Mouse (Mus musculus) megakaryocyte, embryonic 14.5 days (primary cell): ENCODE measurements around the gene Tenm4. TPM values are rescaled to one million over a fixed set of nuclear protein-coding genes. Genes with fewer than 3 reads are reported as not detected.

Experiments
- H3K27me3 ChIP-seq: replicated peaks from 2 replicates; pipeline ENCODE3; 2012; ENCODE audit warnings: inconsistent platforms
- H3K36me3 ChIP-seq: replicated peaks from 2 replicates; pipeline ENCODE3; 2012; ENCODE audit warnings: low read length, inconsistent platforms, mixed read lengths
- H3K4me1 ChIP-seq: 2 replicates; pipeline ENCODE4 v1.6.1; 2012; ENCODE audit warnings: inconsistent platforms
- H3K4me3 ChIP-seq: replicated peaks from 2 replicates; pipeline ENCODE3; 2012; ENCODE audit warnings: moderate library complexity, mild to moderate bottlenecking, inconsistent platforms
- H3K9me3 ChIP-seq: 2 replicates; pipeline ENCODE4 v1.6.1; 2012; ENCODE audit warnings: inconsistent platforms
- FLI1 ChIP-seq: IDR thresholded peaks from 2 replicates; pipeline ENCODE4 v1.6.1; 2012; ENCODE audit warnings: low read length, inconsistent platforms, mixed read lengths
- GATA1 ChIP-seq: IDR thresholded peaks from 3 replicates; pipeline ENCODE4 v1.6.1; 2012; ENCODE audit warnings: mixed read lengths, low read length, inconsistent platforms, borderline replicate concordance
- polyA plus RNA-seq: library from polyadenylated mRNA; stranded (reverse); fragments of >175 nt; gene quantifications from 2 replicates; pipeline ENCODE4 v1.2.3, GENCODE M21; 2012; ENCODE audit warnings: low replicate concordance; ENCODE audit not compliant: insufficient read depth

Tenm4 gene
- polyA plus RNA-seq, 1 experiment, result not detected

GRCm38 (mm10) chr7:96152431-96152830 is 18.6 kb upstream of the Tenm4 start:
- Histone ChIP-seq H3K36me3 (no peaks in the 10 kb centered on the region), H3K9me3 (peaks cover 8% of the 10 kb centered on the region), H3K4me1 (no peaks in the 10 kb centered on the region), H3K27me3 (no peaks in the 10 kb centered on the region), H3K4me3 (no peak overlapping the region)
- TF ChIP-seq GATA1, result no peak
- no peak for TF ChIP-seq FLI1

- H3K36me3 ChIP-seq, result no peaks in the 10 kb centered on the region
- H3K9me3 ChIP-seq, result peaks cover 5% of the 10 kb centered on the region
- TF ChIP-seq FLI1 (no peak), GATA1 (no peak)
- H3K4me1 ChIP-seq, result no peaks in the 10 kb centered on the region
- H3K27me3 ChIP-seq, result no peaks in the 10 kb centered on the region
- H3K4me3 ChIP-seq, result no peak overlapping the region
Observed at GRCm38 (mm10) chr7:96152924-96153359, 18.1 kb upstream of the Tenm4 start.

GRCm38 (mm10) chr7:96154025-96154424 is 17.0 kb upstream of the Tenm4 start:
- Histone ChIP-seq H3K36me3 (no peaks in the 10 kb centered on the region), H3K27me3 (no peaks in the 10 kb centered on the region), H3K4me3 (no peak overlapping the region), H3K9me3 (0 out of 2 replicates have a peak, but pooled peaks cover 3% of the 10 kb centered on the region), H3K4me1 (no peaks in the 10 kb centered on the region)
- TF ChIP-seq GATA1, result no peak
- TF ChIP-seq FLI1, result no peak

GRCm38 (mm10) chr7:96156481-96157255 is 14.4 kb upstream of the Tenm4 start:
- H3K27me3 ChIP-seq, result no peaks in the 10 kb centered on the region
- TF ChIP-seq FLI1 (no peak), GATA1 (no peak)
- no peaks in the 10 kb centered on the region for H3K36me3 ChIP-seq
- H3K9me3 ChIP-seq, result 0 out of 2 replicates have a peak, but pooled peaks cover 4% of the 10 kb centered on the region
- no peak overlapping the region for H3K4me3 ChIP-seq
- no peaks in the 10 kb centered on the region for H3K4me1 ChIP-seq

GRCm38 (mm10) chr7:96164141-96164540 is 6.9 kb upstream of the Tenm4 start:
- TF ChIP-seq FLI1, result no peak
- TF ChIP-seq GATA1, result no peak
- Histone ChIP-seq H3K4me3 (no peak overlapping the region), H3K36me3 (no peaks in the 10 kb centered on the region), H3K4me1 (no peaks in the 10 kb centered on the region), H3K9me3 (peaks cover 11% of the 10 kb centered on the region; the same call in 1 of the 2 replicates), H3K27me3 (no peaks in the 10 kb centered on the region)

- peaks cover 5% of the 10 kb centered on the region; the same call in 1 of the 2 replicates for H3K9me3 ChIP-seq
- no peaks in the 10 kb centered on the region for H3K27me3 ChIP-seq
- TF ChIP-seq GATA1 (no peak), FLI1 (no peak)
- H3K36me3 ChIP-seq, result no peaks in the 10 kb centered on the region
- no peaks in the 10 kb centered on the region for H3K4me1 ChIP-seq
- H3K4me3 ChIP-seq, result no peak overlapping the region
Observed at GRCm38 (mm10) chr7:96168921-96169320, 2.1 kb upstream of the Tenm4 start.

GRCm38 (mm10) chr7:96171596-96172563 is 834 bp downstream of the Tenm4 start:
- H3K27me3 ChIP-seq, result no peaks in the 10 kb centered on the region
- no peak for TF ChIP-seq GATA1
- no peak for TF ChIP-seq FLI1
- H3K36me3 ChIP-seq, result no peaks in the 10 kb centered on the region
- H3K4me1 ChIP-seq, result no peaks in the 10 kb centered on the region
- no peak overlapping the region for H3K4me3 ChIP-seq
- peaks cover 5% of the 10 kb centered on the region; the same call in 1 of the 2 replicates for H3K9me3 ChIP-seq

GRCm38 (mm10) chr7:96176781-96177180 is 5.7 kb downstream of the Tenm4 start:
- no peak overlapping the region for H3K4me3 ChIP-seq
- H3K36me3 ChIP-seq, result no peaks in the 10 kb centered on the region
- TF ChIP-seq GATA1, result no peak
- no peak for TF ChIP-seq FLI1
- H3K27me3 ChIP-seq, result no peaks in the 10 kb centered on the region
- H3K4me1 ChIP-seq, result no peaks in the 10 kb centered on the region
- H3K9me3 ChIP-seq, result no peaks in the 10 kb centered on the region; the same call in 1 of the 2 replicates

- TF ChIP-seq GATA1, result no peak
- TF ChIP-seq FLI1, result no peak
- no peak overlapping the region for H3K4me3 ChIP-seq
- H3K4me1 ChIP-seq, result no peaks in the 10 kb centered on the region
- no peaks in the 10 kb centered on the region for H3K36me3 ChIP-seq
- no peaks in the 10 kb centered on the region for H3K27me3 ChIP-seq
- peaks cover 4% of the 10 kb centered on the region; the same call in 1 of the 2 replicates for H3K9me3 ChIP-seq
Observed at GRCm38 (mm10) chr7:96181751-96182150, 10.7 kb downstream of the Tenm4 start.
